Mouse (Mus musculus): Measurements from ENCODE around the gene Lamc3.

DNA sequence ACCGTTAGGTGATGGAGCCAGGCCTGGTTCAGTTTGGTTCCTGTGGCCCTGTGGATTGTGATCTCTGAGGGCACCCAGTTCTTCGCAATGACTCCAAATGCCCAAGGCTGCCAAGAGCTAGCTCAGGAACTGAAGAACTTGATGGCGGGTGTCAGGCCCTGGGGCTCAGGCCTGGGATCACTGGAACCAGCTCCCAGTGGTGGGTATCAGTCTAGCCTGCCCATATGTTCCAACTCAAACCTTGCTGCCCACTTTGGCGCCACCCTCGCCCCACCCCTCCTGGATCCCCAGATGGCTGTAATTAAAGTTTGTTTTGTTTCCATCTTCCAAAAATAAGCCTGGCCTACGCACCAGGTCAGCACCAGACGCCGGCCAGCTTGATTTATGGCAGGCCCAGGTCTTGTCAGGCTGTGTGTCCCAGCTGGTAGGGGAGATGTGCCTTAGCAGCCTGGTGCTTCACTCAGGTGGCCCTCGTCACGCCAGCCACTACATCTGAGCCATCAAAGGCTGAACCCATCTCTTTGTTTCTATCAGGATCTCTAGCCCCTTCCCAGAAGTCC is 6.1 kb downstream of the Lamc3 start:
- TF ChIP-seq CTCF (IDR thresholded peaks at IDR 0.05; ENCODE audit: control insufficient read depth, insufficient read depth, low read length) = no peak
- TF ChIP-seq POLR2A (IDR thresholded peaks at IDR 0.05; ENCODE audit: borderline replicate concordance, control insufficient read depth, low read depth, low read length) = no peak
